Mouse (Mus musculus) adrenal gland (tissue): ENCODE data around the gene Inhbe.

Experiments
- intact Hi-C: fragments of 180-260 bp; cut with DNase I; formaldehyde crosslinking; loops from one replicate; pipeline ENCODE4 v1.15.1; 2025

The Inhbe gene

GRCm38 (mm10) chr10:127348957-127349356 lies 5.3 kb downstream of the Inhbe start:
- intact Hi-C loops: no loop called here

DNA sequence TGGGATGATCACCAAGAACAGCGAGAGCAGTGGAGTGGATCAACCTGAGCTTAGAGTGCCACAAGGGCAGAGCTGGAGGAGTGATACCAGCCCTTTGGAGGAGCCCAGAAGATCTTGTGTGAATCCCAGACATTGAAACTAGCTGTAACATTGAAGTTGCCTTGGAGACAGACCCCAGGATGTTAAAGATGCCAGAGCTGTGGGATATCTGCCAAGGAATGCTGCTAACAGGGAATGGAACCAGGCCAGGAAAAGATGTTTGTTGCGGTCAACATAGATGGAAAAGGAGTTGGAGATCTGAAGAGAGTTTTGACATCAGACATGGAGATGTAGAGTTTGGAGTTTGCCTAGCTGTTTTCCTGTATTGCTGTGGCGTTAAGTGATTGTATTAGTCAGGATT lies 8.0 kb downstream of the Inhbe start:
- intact Hi-C loops: no loop called here

DNA sequence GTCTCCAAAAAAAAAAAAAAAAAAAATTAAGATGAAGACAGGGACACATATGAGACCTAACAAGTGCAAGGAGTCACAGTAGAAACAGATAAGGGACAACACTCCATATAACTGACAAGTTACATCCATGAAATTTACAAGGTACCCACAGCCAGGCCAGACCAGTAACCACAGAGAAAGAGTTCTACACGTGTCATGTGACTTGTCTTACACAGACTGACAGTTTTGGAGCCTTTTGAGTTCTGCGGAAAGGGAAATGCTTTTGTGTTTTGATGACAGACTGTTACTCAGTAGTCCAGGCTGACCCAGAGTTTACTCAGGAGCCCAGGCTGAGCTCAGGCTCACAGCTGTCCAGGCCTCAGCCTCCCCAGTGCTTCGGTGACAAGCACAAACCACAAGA lies 11.2 kb downstream of the Inhbe start:
- intact Hi-C loops: no loop called here

GRCm38 (mm10) chr10:127341891-127342639 lies 12.1 kb downstream of the Inhbe start, which contains the start of gene Gli1:
Gene Gli1, minus strand, starts transcription at chr10:127341974.
- intact Hi-C loops: no loop called here

- intact Hi-C loops: no loop called here
These were observed 12.9 kb downstream of the Inhbe start for GRCm38 (mm10) chr10:127341360-127341690.

- intact Hi-C loops: no loop called here
These were observed 13.4 kb downstream of the Inhbe start for GRCm38 (mm10) chr10:127340577-127341359.

DNA sequence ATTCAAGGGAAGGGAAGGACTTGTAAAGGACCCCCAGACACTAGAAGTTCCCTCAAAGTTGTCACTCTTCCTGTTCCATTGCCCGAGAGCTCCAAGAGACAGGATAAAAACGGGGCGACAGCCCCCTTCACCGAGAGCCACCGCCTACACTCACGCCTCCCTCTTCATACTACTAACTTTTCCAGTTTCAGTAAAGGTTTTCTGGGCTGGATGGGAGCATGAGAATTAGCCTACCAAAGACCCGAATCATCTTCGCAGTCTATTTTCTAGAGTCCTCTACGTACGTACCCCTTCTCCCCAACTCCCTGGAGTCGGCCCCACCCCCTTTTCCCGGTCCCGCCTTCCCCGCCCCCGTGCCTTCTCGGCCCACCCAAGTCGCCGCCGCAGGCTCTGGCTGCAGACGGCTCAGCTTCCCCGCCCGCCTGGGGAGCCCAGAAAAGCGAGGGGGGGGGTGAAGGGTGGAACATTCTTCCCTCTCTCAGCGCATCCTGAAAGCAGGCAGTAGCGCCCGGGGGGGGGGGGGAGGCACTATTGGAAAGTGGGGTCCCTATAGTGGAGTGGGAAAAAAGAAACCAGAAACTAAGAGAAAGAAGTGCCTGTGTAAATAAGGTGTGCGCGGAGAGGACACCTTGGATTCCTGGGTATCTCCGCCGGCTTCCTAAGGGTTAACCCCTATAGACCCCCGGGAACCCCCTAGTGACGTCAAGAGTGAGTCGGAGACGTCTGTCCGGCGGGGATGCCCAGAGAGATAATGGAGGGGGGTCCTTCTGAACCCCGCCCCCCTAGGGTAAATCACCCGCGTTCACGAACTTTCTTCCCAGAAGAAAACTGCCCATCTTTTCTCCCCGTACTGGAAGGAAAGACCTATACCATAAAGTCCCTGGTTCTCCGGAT lies 14.3 kb downstream of the Inhbe start:
- intact Hi-C loops: no loop called here

GRCm38 (mm10) chr10:127338930-127339682 lies 15.1 kb downstream of the Inhbe start:
- intact Hi-C loops: no loop called here

DNA sequence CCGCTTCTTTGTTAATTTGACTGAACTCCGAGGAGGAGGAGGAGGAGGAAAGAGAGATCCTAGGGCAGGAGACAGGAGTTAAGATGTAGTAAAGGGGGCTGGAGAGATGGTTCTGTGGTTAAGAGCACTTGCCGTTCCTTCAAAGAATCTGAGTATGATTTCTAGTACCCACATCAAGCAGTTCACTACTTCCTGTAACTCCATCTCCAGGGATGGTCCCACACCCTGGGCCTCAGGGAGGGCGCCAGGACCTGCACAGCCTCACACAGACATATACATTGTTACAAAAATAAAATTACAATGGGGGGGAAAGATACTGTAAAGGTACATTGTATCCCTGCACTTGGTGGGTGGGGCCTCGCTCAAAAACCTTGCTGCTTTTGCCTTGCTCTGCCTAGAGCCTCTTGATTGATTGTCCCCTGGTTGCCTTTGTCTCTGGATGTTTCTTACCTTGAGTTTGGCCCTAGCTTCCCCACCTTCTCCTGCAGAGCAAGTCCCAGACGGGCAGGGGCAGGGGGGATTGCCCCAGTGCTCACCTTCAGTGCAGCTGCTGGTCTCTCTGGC lies 16.6 kb downstream of the Inhbe start:
- intact Hi-C loops: no loop called here

DNA sequence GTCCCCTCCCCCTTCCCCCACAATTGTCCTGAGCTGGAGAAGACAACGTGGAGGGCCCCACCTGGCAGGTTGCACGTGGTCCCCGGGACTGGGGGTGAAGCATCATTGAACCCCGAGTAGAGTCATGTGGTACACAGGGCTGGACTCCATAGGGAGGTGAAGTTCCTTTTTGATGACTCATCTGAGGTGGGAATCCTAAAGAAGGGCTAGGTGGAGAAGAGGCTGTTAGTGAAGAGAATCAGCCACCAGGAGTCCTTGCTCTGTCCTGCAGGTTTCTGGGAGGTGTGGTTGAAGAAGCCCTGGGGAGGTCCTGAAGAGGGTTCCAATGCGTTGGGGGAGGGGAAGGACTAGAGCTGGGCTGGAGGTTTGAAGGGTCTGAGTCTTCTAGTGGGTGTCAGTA lies 17.3 kb downstream of the Inhbe start:
- intact Hi-C loops: no loop called here

DNA sequence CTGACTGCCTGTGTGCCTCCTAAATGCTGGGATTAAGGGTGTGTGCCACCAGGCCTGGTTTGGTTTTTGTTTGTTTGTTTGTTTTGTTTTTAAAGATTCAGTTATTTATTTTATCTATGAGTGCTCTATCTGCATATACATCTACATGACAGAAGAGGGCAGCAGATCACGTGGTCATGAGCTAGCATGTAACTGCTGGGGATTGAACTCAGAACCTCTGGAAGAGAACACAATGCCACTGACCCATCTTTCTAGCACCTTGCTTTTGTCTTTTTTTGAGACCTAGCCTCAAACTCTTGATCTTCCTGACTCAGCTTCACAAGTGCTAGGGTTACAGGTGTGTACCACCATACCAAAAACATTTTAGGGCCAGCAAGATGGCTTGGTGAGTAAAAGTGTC lies 18.9 kb downstream of the Inhbe start:
- intact Hi-C loops: no loop called here

DNA sequence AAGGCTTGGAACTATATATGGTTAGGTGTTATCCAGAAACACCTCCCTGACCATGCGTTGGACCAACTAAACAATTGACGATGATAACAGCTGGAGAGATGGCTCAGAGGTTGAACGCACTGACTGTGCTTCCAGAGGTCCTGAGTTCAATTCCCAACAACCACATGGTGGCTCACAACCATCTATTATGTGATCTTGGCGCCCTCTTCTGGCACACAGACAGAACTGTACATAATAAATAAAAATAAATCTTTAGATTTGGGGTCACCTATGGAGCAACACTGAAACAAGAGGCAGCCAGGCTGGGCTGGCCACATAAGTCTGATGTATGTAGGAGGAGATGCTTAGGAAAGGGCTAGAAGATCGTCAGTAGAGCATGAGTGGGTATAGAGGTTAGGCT lies 21.1 kb downstream of the Inhbe start:
- intact Hi-C loops: no loop called here

DNA sequence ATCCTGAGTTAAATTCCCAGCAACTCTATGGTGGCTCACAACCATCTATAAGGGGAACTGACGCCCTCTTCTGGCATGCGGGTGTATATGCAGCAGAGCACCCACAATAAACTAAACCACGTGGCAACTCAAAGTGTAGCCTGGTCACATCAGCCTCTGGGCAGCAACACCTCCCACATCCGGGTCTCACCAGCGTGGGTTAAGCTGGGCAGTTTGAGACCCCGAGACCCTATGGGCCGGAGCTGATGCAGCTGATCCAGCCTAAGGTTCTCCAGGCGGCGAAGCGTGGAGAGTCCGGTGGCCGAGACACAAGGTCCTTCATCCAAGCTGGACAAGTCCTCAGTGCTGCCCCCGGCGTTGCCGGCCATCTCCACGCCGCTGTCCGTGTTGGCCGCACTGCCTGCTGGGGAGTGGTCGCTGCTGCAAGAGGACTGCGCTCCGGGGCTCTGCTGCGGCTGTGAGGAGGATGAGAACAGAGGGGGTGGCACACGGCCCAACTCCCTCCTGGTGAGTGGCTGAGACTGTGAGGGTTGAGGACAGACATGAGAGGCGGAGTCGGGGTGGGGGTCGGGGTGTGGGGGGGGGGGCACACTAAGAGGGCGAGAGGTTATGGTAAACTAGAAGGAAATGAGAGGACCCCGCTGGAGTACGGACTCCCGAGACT lies 21.9 kb downstream of the Inhbe start:
- intact Hi-C loops: no loop called here

- intact Hi-C loops: no loop called here
These were observed 24.0 kb downstream of the Inhbe start for GRCm38 (mm10) chr10:127330212-127330611.

DNA sequence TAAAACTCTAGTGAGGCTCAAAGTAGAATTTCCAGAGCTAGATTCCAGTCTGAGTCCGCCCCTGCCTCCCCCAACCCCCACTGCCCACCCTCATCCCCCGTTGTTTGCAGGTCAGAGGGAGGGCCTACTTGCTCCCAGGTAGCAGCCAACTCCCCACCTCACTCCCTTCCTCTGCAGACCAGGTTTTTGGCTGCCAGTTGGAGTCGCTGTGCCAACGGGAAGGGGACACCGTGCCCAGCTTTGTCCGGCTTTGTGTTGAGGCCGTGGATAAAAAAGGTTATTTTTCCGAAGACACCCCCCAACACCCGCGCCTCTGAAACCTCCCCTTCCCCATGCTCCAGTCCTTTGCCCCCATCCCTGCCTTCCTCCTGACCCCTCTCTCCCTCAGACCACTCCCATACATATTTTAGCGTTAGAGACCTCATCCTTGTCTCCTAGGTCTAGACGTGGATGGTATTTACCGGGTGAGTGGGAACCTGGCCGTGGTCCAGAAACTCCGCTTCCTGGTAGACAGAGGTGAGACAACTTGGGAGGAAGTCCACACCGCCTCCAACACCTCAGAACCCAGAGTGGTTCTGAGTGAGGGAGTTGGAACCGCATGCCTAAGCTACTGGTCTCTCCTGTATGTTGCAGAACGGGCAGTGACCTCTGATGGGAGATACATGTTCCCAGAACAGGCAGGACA lies 26.6 kb downstream of the Inhbe start:
- intact Hi-C loops: loop anchor here (5.0 kb wide), 1 partner anchor 150 kb away; no protein-coding TSS in a partner anchor

- intact Hi-C loops: loop anchor here (5.0 kb wide), 1 partner anchor 150 kb away; no protein-coding TSS in a partner anchor
These were observed 27.4 kb downstream of the Inhbe start for GRCm38 (mm10) chr10:127326828-127327227.

- intact Hi-C loops: loop anchor here (5.0 kb wide), 1 partner anchor 149 kb away; no protein-coding TSS in a partner anchor
These were observed 28.0 kb downstream of the Inhbe start for GRCm38 (mm10) chr10:127326017-127326801.

- intact Hi-C loops: loop anchor here (5.0 kb wide), 1 partner anchor 148 kb away; no protein-coding TSS in a partner anchor
These were observed 28.7 kb downstream of the Inhbe start for GRCm38 (mm10) chr10:127325454-127326016.
